Mouse (Mus musculus): ENCODE data around the gene Sac3d1.

Gene Sac3d1

GRCm38 (mm10) chr19:6068951-6069350, 49.5 kb downstream of the Sac3d1 start:
- peak; percentile 25 for DNase-seq (ENCODE audit: low spot score)

- peak; percentile 94 for DNase-seq (ENCODE audit: low spot score)
Measured at GRCm38 (mm10) chr19:6067724-6068415, 50.6 kb downstream of the Sac3d1 start, which contains the start of gene Tm7sf2. Gene Tm7sf2, minus strand, starts transcription at chr19:6068373.

- peak; percentile 86 for DNase-seq (ENCODE audit: low spot score)
Measured at GRCm38 (mm10) chr19:6067011-6067723, 51.3 kb downstream of the Sac3d1 start.

GRCm38 (mm10) chr19:6066571-6066970, 51.9 kb downstream of the Sac3d1 start:
- DNase-seq (ENCODE audit: low spot score): no peak

Measured in urinary bladder, postnatal 14 days (tissue).